17 mouse cellular contexts compared by ENCODE assay signal in the genomic region with DNA sequence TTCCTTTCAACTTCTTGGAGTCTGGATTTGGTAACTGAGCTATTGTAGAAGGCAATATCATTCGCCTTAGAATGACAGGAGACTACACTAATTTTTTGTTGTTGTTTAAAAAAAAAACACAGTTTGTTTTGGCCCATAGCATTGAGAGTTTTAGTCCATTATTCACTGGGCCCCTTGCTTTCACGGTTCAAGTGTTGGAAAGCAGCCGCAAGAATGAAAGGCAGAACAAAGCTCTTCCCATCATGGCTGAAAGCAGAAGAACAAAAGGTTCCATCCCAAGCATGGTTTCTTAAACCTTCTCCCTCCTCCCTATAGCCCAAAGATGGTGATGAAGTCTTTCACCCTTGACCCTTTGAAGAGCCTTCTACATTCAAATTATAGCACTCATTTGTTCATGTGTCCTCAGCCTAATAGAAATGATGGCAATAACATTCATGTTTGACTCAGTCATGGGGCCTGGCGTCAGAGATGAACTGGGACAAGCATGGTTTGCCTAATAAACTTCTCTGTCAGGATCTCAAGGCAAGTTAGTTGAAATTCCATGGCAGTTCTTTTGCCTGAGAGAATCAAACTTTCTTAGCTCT.
"Had no signal": no experiment of that assay in that cellular context is flagged by ENCODE, and none has a peak within 500 bp of the region (broad histone marks: within the 10 kb centered on the region; RNA-seq: fewer than 3 reads in every experiment).

No protein-coding gene starts in this region.

- H3K4me3 ChIP-seq: layer of hippocampus, adult 2 months; limb, embryonic 13.5 days; midbrain, embryonic 13.5 days; myocyte; neural tube, embryonic 13.5 days had no signal

- DNase-seq: kidney, adult 18-20 months; kidney, postnatal 10 days; kidney, postnatal 4 days; left cerebral cortex, postnatal 4 days; lung, adult 2 months; lung, postnatal 4 days; right cerebral cortex, adult 18-20 months; thymus, adult 18-20 months; thymus, postnatal 14 days had no signal

- H3K27me3 ChIP-seq: midbrain, embryonic 13.5 days; neural tube, embryonic 13.5 days had no signal

- H3K4me2 ChIP-seq: limb, embryonic 13.5 days; midbrain, embryonic 13.5 days; neural tube, embryonic 13.5 days had no signal

- H3K4me1 ChIP-seq: limb, embryonic 13.5 days; midbrain, embryonic 13.5 days; neural tube, embryonic 13.5 days had no signal

- H3K9ac ChIP-seq: limb, embryonic 13.5 days; liver, embryonic 14.5 days; midbrain, embryonic 13.5 days; neural tube, embryonic 13.5 days had no signal

- ATAC-seq: lung, postnatal 0 days; midbrain, embryonic 13.5 days had no signal

- H3K9me3 ChIP-seq: limb, embryonic 13.5 days; midbrain, embryonic 13.5 days; neural tube, embryonic 13.5 days had no signal

- H3K36me3 ChIP-seq: limb, embryonic 13.5 days; midbrain, embryonic 13.5 days; neural tube, embryonic 13.5 days had no signal

- H3K27ac ChIP-seq: layer of hippocampus, adult 2 months; limb, embryonic 13.5 days; liver, embryonic 14.5 days; midbrain, embryonic 13.5 days; neural tube, embryonic 13.5 days; stomach, postnatal 0 days had no signal
